Mouse (Mus musculus): Measurements from ENCODE around the gene Tspan13. TPM values are rescaled to one million over a fixed set of nuclear protein-coding genes. Genes with fewer than 3 reads are reported as not detected.

Tspan13 gene
- polyA plus RNA-seq, 1 experiment from 2014 or later = 348 TPM

DNA sequence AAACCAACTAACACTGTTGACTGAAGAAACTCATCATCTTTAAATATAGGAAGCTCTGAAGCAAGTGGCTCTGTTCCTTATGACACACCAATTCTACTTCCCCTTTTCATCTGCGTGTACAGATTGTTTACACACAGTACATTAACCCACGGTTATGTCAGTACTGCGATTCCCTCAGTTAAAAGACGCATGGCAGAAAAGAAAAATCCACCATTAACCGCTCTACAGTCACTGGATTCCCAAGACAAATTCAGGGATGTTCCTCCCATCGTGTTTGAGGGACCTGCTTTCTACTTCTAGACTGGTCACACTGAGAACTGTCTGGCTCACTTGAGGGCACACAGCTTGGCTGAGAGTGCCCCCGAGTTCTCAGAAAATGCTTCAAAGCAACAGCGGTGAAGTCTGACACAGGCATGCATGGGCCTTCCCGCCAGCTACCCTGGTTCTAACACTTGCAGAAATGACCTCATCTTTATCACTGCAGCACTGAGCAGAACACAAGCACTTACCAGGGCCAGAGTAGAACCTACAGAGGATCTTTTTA is 2.7 kb downstream of the Tspan13 start:
- no peaks in the 10 kb centered on the region for H3K27me3 ChIP-seq (ENCODE audit: control insufficient read depth, insufficient read depth, low read length)
- H3K4me3 ChIP-seq (replicated peaks; ENCODE audit: low read depth, low read length) = peak overlapping the region; percentile 94
- peaks cover 14% of the 10 kb centered on the region for H3K9me3 ChIP-seq (ENCODE audit: control insufficient read depth, low read length)
- H3K4me1 ChIP-seq (ENCODE audit: control insufficient read depth, insufficient read depth, low read length) = peaks cover 20% of the 10 kb centered on the region
- no peak for ATAC-seq (ENCODE audit: low FRiP score, low TSS enrichment)
- 79% methylated on average over 9 of the region's 9 CpGs for WGBS
- DNase-seq = peak; percentile 26
- no peak overlapping the region for H3K27ac ChIP-seq (replicated peaks; ENCODE audit: low read depth, low read length)
- H3K36me3 ChIP-seq (ENCODE audit: control insufficient read depth, insufficient read depth, low read length) = no peaks in the 10 kb centered on the region
- 0 out of 2 replicates have a peak overlapping the region, but pooled peaks have one; percentile 12 for H3K9ac ChIP-seq (replicated peaks; ENCODE audit: low read length)
- H3K4me2 ChIP-seq (ENCODE audit: low read length) = peak overlapping the region; percentile 75

DNA sequence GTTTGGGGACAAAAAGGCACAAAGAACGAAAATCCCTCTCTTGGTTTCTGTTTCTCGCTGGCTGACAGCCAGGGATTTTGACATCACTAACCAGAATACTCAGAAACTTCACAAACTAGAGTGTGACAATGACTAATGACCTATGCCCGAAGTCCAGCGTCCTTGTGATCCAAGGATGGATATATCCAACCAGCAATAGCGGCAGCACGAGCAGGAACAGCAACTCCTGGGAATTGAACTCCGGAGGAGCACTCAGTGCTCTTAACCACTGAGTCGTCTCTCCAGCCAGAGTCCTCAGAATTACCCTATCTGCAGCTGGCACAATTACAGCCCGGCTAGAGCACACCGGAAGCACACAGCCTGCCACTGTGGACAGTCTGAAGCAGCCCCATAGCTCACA is 5.5 kb downstream of the Tspan13 start:
- H3K4me2 ChIP-seq (ENCODE audit: low read length) = no peak overlapping the region
- WGBS = 96% methylated on average over 10 of the region's 10 CpGs
- H3K9ac ChIP-seq (replicated peaks; ENCODE audit: low read length) = no peak overlapping the region
- H3K36me3 ChIP-seq (ENCODE audit: control insufficient read depth, insufficient read depth, low read length) = no peaks in the 10 kb centered on the region
- no peak for ATAC-seq (ENCODE audit: low FRiP score, low TSS enrichment)
- H3K4me1 ChIP-seq (ENCODE audit: control insufficient read depth, insufficient read depth, low read length) = peaks cover 20% of the 10 kb centered on the region
- no peak overlapping the region for H3K4me3 ChIP-seq (replicated peaks; ENCODE audit: low read depth, low read length)
- H3K27me3 ChIP-seq (ENCODE audit: control insufficient read depth, insufficient read depth, low read length) = no peaks in the 10 kb centered on the region
- H3K9me3 ChIP-seq (ENCODE audit: control insufficient read depth, low read length) = peaks cover 19% of the 10 kb centered on the region
- no peak overlapping the region for H3K27ac ChIP-seq (replicated peaks; ENCODE audit: low read depth, low read length)
- no peak for DNase-seq

DNA sequence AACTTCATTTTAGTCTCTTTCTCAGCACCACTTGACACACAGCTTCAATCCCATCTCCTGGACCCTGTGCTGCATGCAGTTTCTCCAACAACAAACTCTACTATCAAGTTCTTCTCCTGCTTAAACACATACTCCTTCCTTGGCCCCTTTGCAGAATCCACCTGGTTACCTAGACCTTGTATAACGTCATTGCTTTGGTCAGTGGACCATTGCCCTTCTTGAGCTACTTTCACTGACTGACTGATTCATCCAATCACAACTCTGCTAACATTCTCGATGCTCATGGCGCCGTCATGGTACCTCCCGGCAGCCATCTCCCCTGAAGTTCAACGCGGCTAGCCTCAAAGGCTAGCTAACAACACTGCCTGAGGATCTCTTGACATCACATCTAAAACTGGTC is 6.2 kb downstream of the Tspan13 start:
- H3K4me2 ChIP-seq (ENCODE audit: low read length) = no peak overlapping the region
- H3K4me3 ChIP-seq (replicated peaks; ENCODE audit: low read depth, low read length) = no peak overlapping the region
- peaks cover 19% of the 10 kb centered on the region for H3K4me1 ChIP-seq (ENCODE audit: control insufficient read depth, insufficient read depth, low read length)
- H3K9me3 ChIP-seq (ENCODE audit: control insufficient read depth, low read length) = peaks cover 19% of the 10 kb centered on the region
- no peak overlapping the region for H3K9ac ChIP-seq (replicated peaks; ENCODE audit: low read length)
- H3K36me3 ChIP-seq (ENCODE audit: control insufficient read depth, insufficient read depth, low read length) = no peaks in the 10 kb centered on the region
- no peaks in the 10 kb centered on the region for H3K27me3 ChIP-seq (ENCODE audit: control insufficient read depth, insufficient read depth, low read length)
- ATAC-seq (ENCODE audit: low FRiP score, low TSS enrichment) (no peak), DNase-seq (no peak)
- no peak overlapping the region for H3K27ac ChIP-seq (replicated peaks; ENCODE audit: low read depth, low read length)
- 97% methylated on average over 7 of the region's 7 CpGs for WGBS

DNA sequence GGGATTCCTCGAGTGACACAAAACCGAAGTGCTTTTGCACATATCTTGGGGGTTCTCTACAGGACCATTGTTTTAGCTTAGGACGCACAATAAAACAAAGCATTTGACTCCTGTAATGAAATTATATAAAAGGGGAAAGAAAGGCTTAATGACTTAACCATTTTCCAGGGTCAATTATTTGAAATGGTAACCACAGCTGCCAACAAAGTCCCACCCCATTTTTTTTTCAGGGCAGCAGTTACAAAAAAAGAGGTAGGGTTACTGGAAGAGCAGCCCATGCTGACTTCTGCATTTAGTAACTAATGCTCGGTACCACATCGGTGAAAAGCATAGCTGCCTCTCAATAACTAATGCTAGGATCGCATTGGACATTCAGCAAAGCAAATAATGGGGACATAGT is 6.8 kb downstream of the Tspan13 start:
- ATAC-seq (ENCODE audit: low FRiP score, low TSS enrichment) (no peak), DNase-seq (no peak)
- Histone ChIP-seq H3K4me3 (replicated peaks; ENCODE audit: low read depth, low read length) (no peak overlapping the region), H3K9me3 (ENCODE audit: control insufficient read depth, low read length) (peaks cover 19% of the 10 kb centered on the region), H3K27me3 (ENCODE audit: control insufficient read depth, insufficient read depth, low read length) (no peaks in the 10 kb centered on the region), H3K4me1 (ENCODE audit: control insufficient read depth, insufficient read depth, low read length) (peaks cover 13% of the 10 kb centered on the region), H3K9ac (replicated peaks; ENCODE audit: low read length) (no peak overlapping the region), H3K36me3 (ENCODE audit: control insufficient read depth, insufficient read depth, low read length) (no peaks in the 10 kb centered on the region), H3K27ac (replicated peaks; ENCODE audit: low read depth, low read length) (no peak overlapping the region), H3K4me2 (ENCODE audit: low read length) (no peak overlapping the region)
- 97% methylated on average over 6 of the region's 6 CpGs for WGBS

DNA sequence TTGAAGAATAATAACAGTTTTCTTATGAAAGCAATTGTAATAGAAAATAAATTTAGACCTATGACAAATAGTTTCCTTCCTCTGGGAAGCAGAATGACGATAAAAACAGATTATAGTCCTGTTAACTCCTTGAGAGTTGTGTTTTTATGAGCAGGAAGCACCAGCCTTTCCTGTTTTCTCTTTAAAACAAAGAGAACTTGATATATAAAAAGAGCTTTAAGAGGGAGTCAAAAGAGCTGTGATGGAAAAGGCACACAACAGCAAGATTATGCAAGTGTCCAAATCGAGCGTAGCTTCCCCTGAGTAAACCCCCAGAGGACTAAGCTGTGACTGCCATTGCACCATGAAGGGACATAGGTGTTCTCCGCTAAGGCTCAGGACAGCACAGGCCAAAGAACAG is 9.9 kb downstream of the Tspan13 start:
- WGBS = 80% methylated on average over 4 of the region's 4 CpGs
- no peak for DNase-seq
- Histone ChIP-seq H3K4me3 (replicated peaks; ENCODE audit: low read depth, low read length) (no peak overlapping the region), H3K27ac (replicated peaks; ENCODE audit: low read depth, low read length) (no peak overlapping the region), H3K9me3 (ENCODE audit: control insufficient read depth, low read length) (peaks cover 19% of the 10 kb centered on the region), H3K9ac (replicated peaks; ENCODE audit: low read length) (no peak overlapping the region), H3K36me3 (ENCODE audit: control insufficient read depth, insufficient read depth, low read length) (no peaks in the 10 kb centered on the region), H3K4me1 (ENCODE audit: control insufficient read depth, insufficient read depth, low read length) (no peaks in the 10 kb centered on the region), H3K27me3 (ENCODE audit: control insufficient read depth, insufficient read depth, low read length) (no peaks in the 10 kb centered on the region), H3K4me2 (ENCODE audit: low read length) (no peak overlapping the region)
- no peak for ATAC-seq (ENCODE audit: low FRiP score, low TSS enrichment)

DNA sequence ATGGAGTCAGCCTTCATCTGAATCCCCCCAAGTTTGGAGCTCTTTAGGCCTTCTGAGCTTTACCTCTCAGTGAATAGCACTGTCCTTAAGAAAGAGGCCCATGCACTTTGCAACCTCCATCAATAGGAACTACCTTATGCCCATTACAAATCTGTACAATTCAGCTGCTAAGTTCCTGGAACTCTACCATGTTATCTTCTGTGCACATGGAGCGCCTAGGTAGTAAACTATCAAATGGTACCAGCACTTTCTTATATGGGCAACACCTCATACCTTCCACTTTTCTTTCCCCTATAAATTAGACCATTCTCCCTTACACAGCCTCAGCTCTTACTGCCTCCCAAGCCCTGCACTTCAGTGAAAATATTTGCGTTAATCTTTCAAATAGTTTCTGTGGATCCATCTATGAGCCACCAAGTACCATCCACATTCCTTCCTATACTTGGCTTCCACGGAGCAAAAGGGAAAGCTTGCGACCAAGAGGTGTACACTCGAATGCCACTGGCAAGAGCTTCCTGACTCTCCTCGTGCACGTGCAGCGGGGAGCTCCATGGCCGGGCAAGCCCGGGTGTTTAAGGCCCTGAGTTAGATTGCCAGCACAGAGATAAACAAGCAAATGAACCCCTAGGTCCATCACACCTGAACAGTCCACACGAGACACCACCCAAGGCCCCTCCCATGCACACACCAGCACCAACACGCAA is 11.5 kb downstream of the Tspan13 start:
- H3K27me3 ChIP-seq (ENCODE audit: control insufficient read depth, insufficient read depth, low read length) = no peaks in the 10 kb centered on the region
- no peak for DNase-seq
- H3K36me3 ChIP-seq (ENCODE audit: control insufficient read depth, insufficient read depth, low read length) = no peaks in the 10 kb centered on the region
- H3K27ac ChIP-seq (replicated peaks; ENCODE audit: low read depth, low read length) = no peak overlapping the region
- 94% methylated on average over 12 of the region's 12 CpGs for WGBS
- no peak overlapping the region for H3K9ac ChIP-seq (replicated peaks; ENCODE audit: low read length)
- ATAC-seq (ENCODE audit: low FRiP score, low TSS enrichment) = no peak
- H3K4me1 ChIP-seq (ENCODE audit: control insufficient read depth, insufficient read depth, low read length) = no peaks in the 10 kb centered on the region
- no peak overlapping the region for H3K4me3 ChIP-seq (replicated peaks; ENCODE audit: low read depth, low read length)
- peaks cover 12% of the 10 kb centered on the region for H3K9me3 ChIP-seq (ENCODE audit: control insufficient read depth, low read length)
- no peak overlapping the region for H3K4me2 ChIP-seq (ENCODE audit: low read length)

DNA sequence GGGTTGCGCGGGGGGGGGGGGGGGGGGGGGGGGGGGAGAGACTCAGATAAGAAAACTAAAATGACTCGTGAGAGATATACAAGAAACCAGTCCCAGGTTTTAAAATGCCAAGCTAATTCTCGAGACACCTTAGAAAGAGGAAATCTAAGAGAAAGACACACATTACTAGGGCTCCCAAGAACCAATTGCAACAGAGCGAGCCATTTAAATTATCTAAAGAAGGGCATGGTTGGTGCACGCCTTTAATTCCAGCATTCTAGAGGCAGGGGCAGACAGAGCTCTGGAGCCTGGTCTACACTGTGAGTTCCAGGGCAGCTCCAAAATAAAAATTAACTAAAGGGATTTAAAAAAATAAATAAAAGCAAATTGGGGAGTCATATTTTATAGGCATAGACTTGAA is 12.6 kb downstream of the Tspan13 start:
- Histone ChIP-seq H3K27ac (replicated peaks; ENCODE audit: low read depth, low read length) (no peak overlapping the region), H3K9me3 (ENCODE audit: control insufficient read depth, low read length) (peaks cover 6% of the 10 kb centered on the region), H3K4me2 (ENCODE audit: low read length) (no peak overlapping the region), H3K4me1 (ENCODE audit: control insufficient read depth, insufficient read depth, low read length) (no peaks in the 10 kb centered on the region), H3K36me3 (ENCODE audit: control insufficient read depth, insufficient read depth, low read length) (no peaks in the 10 kb centered on the region), H3K4me3 (replicated peaks; ENCODE audit: low read depth, low read length) (no peak overlapping the region), H3K9ac (replicated peaks; ENCODE audit: low read length) (no peak overlapping the region), H3K27me3 (ENCODE audit: control insufficient read depth, insufficient read depth, low read length) (no peaks in the 10 kb centered on the region)
- WGBS = 84% methylated on average over 4 of the region's 6 CpGs
- ATAC-seq (ENCODE audit: low FRiP score, low TSS enrichment) (no peak), DNase-seq (no peak)

DNA sequence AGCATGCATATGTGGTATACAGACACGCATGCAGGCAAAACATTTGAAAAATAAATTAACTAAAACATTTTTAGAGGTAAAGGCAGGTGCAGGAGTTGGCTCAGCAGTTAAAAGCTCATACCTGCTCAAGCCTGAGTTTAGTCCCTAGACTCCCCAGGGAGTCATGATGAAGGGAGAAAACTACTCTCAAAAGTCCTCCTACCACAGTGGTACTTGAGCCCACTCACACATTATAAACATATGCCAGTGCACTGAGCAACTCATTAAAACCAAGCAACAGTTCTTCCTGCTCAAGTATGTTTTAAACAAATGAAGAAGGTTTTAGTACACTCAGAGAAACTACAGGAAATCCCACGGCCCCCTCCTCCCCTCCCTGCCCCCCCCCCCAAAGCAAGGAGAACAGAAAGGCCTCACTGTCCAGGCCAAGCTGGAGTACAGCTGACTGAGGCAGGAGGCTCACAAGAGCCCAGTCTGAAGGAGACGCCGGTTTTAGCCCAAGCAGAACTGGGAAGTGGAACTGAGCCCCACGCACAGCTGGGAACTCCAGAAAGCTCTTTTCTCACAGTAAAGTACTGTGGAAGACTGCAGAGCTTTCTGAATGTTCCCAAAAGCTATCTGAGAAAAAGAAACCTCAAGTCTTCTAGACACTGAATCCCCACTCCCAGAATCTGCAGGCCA is 13.2 kb downstream of the Tspan13 start:
- Histone ChIP-seq H3K4me3 (replicated peaks; ENCODE audit: low read depth, low read length) (no peak overlapping the region), H3K9me3 (ENCODE audit: control insufficient read depth, low read length) (no peaks in the 10 kb centered on the region), H3K4me1 (ENCODE audit: control insufficient read depth, insufficient read depth, low read length) (no peaks in the 10 kb centered on the region), H3K27ac (replicated peaks; ENCODE audit: low read depth, low read length) (no peak overlapping the region), H3K9ac (replicated peaks; ENCODE audit: low read length) (no peak overlapping the region), H3K36me3 (ENCODE audit: control insufficient read depth, insufficient read depth, low read length) (no peaks in the 10 kb centered on the region), H3K4me2 (ENCODE audit: low read length) (no peak overlapping the region), H3K27me3 (ENCODE audit: control insufficient read depth, insufficient read depth, low read length) (no peaks in the 10 kb centered on the region)
- ATAC-seq (ENCODE audit: low FRiP score, low TSS enrichment) = no peak
- WGBS = 80% methylated on average over 5 of the region's 5 CpGs
- DNase-seq = no peak

DNA sequence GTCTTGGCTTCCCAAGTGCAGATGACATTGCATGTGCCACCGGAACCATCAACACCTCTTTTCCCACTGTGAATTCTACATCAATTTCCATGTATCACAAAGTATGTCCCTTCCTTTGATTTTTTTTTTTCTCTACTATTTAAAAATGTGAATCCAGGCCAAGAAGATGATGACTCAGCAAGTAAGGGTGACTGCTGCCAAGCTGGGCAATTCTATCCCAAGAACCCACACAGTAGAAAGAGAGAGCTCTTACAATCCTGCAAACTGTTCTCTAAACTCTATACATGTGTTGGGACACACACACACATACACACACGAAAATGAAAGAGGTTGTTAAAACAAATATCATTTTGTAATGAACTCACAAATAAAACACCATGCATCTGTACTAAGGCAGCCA is 15.1 kb downstream of the Tspan13 start:
- H3K4me1 ChIP-seq (ENCODE audit: control insufficient read depth, insufficient read depth, low read length) = no peaks in the 10 kb centered on the region
- no peak overlapping the region for H3K4me3 ChIP-seq (replicated peaks; ENCODE audit: low read depth, low read length)
- ATAC-seq (ENCODE audit: low FRiP score, low TSS enrichment) (no peak), DNase-seq (no peak)
- no peaks in the 10 kb centered on the region for H3K9me3 ChIP-seq (ENCODE audit: control insufficient read depth, low read length)
- H3K36me3 ChIP-seq (ENCODE audit: control insufficient read depth, insufficient read depth, low read length) = no peaks in the 10 kb centered on the region
- no peak overlapping the region for H3K4me2 ChIP-seq (ENCODE audit: low read length)
- H3K9ac ChIP-seq (replicated peaks; ENCODE audit: low read length) = no peak overlapping the region
- 94% methylated on average over 2 of the region's 2 CpGs for WGBS
- no peak overlapping the region for H3K27ac ChIP-seq (replicated peaks; ENCODE audit: low read depth, low read length)
- no peaks in the 10 kb centered on the region for H3K27me3 ChIP-seq (ENCODE audit: control insufficient read depth, insufficient read depth, low read length)

Measured in midbrain, embryonic 14.5 days (tissue).